Mouse (Mus musculus) liver, adult 2 months (tissue): Measurements from ENCODE around the gene Babam2. TPM values are rescaled to one million over a fixed set of nuclear protein-coding genes. Genes with fewer than 3 reads are reported as not detected.

Experiments
- DNase-seq: peaks from one replicate; pipeline ENCODE4 v3.0.0-alpha.2; 2011; ENCODE audit warnings: low read depth, low spot score; ENCODE audit errors: extremely low read depth
- H3K27ac ChIP-seq: fragments of 200-500 bp; replicated peaks from 2 replicates; pipeline ENCODE4 v1.5.1; 2012; ENCODE audit warnings: low read depth, mild to moderate bottlenecking, control low read depth, inconsistent platforms, low read length; ENCODE audit not compliant: insufficient read depth
- H3K27me3 ChIP-seq: fragments of 200-500 bp; 2 replicates; pipeline ENCODE4 v1.6.1; 2012; ENCODE audit warnings: mild to moderate bottlenecking, moderate library complexity, low read length, inconsistent platforms; ENCODE audit not compliant: control insufficient read depth, insufficient read depth
- H3K36me3 ChIP-seq: fragments of 200-500 bp; 2 replicates; pipeline ENCODE4 v1.6.1; 2012; ENCODE audit warnings: low read length, inconsistent platforms; ENCODE audit not compliant: control insufficient read depth, insufficient read depth
- H3K4me1 ChIP-seq: fragments of 200-500 bp; 2 replicates; pipeline ENCODE4 v1.6.1; 2011; ENCODE audit warnings: low read length; ENCODE audit not compliant: control insufficient read depth, insufficient read depth
- H3K4me3 ChIP-seq: fragments of 200-500 bp; 2 replicates; pipeline ENCODE4 v1.5.1; 2011; ENCODE audit warnings: low read depth, mild to moderate bottlenecking, control low read depth, low read length, moderate library complexity; ENCODE audit not compliant: insufficient read depth
- H3K79me2 ChIP-seq: fragments of 200-500 bp; 2 replicates; pipeline ENCODE4 v1.6.1; 2012; ENCODE audit warnings: inconsistent platforms, mild to moderate bottlenecking, low read length, moderate library complexity; ENCODE audit not compliant: control insufficient read depth, insufficient read depth
- H3K9ac ChIP-seq: fragments of 200-500 bp; 2 replicates; pipeline ENCODE4 v1.6.1; 2012; ENCODE audit warnings: low read depth, mild to moderate bottlenecking, control low read depth, inconsistent platforms, low read length
- CTCF ChIP-seq: fragments of 200-500 bp; IDR thresholded peaks from 2 replicates; pipeline ENCODE4 v1.5.1; 2011; ENCODE audit warnings: low read depth, low read length, control low read depth
- POLR2A ChIP-seq: fragments of 200-500 bp; IDR thresholded peaks from 2 replicates; pipeline ENCODE4 v1.6.1; 2011; ENCODE audit warnings: low read length, control low read depth; ENCODE audit not compliant: insufficient read depth; ENCODE audit errors: extremely low read depth
- WGBS: fragments of 180-500 bp; shearing (Covaris S2); methylation state at CpG from one replicate; pipeline ENCODE4 v1.1.7; 2018; 5-methylcytosine and 5-hydroxymethylcytosine counted together
- polyA plus RNA-seq: library from polyadenylated mRNA; depleted of rRNA; stranded (reverse); fragments of >200 nt; gene quantifications from 2 replicates; pipeline ENCODE4 v1.2.3, GENCODE M21; 2012
- total RNA-seq: library from RNA; depleted of rRNA; stranded (reverse); fragments of >200 nt; gene quantifications from 2 replicates; pipeline ENCODE4 v1.2.3, GENCODE M21; 2014

The Babam2 gene
- total and polyA plus RNA-seq, 2 experiments, result 18.9 to 20.1 TPM

- no peak overlapping the region for H3K4me3 ChIP-seq
- TF ChIP-seq POLR2A (no peak), CTCF (no peak)
- no peaks in the 10 kb centered on the region for H3K27me3 ChIP-seq
- no peak for DNase-seq
- H3K4me1 ChIP-seq, result no peaks in the 10 kb centered on the region
- no peaks in the 10 kb centered on the region; the same call in 1 of the 2 replicates for H3K79me2 ChIP-seq
- H3K36me3 ChIP-seq, result no peaks in the 10 kb centered on the region
- WGBS, result 40% methylated on average over 8 of the region's 8 CpGs
- H3K9ac ChIP-seq, result no peak overlapping the region
- H3K27ac ChIP-seq, result no peak overlapping the region
Observed at GRCm38 (mm10) chr5:31804751-31805150, 107.3 kb downstream of the Babam2 start.

GRCm38 (mm10) chr5:31807312-31807711 lies 109.8 kb downstream of the Babam2 start:
- H3K9ac ChIP-seq, result no peak overlapping the region
- H3K27me3 ChIP-seq, result no peaks in the 10 kb centered on the region
- H3K36me3 ChIP-seq, result no peaks in the 10 kb centered on the region
- no peak overlapping the region for H3K27ac ChIP-seq
- TF ChIP-seq CTCF (no peak), POLR2A (no peak)
- H3K4me1 ChIP-seq, result no peaks in the 10 kb centered on the region
- H3K4me3 ChIP-seq, result no peak overlapping the region
- DNase-seq, result no peak
- no peaks in the 10 kb centered on the region; the same call in 1 of the 2 replicates for H3K79me2 ChIP-seq
- 96% methylated on average over 6 of the region's 6 CpGs for WGBS

GRCm38 (mm10) chr5:31808271-31808670 lies 110.8 kb downstream of the Babam2 start:
- Histone ChIP-seq H3K4me1 (no peaks in the 10 kb centered on the region), H3K27me3 (no peaks in the 10 kb centered on the region), H3K27ac (no peak overlapping the region), H3K4me3 (no peak overlapping the region), H3K9ac (no peak overlapping the region), H3K79me2 (no peaks in the 10 kb centered on the region; the same call in 1 of the 2 replicates), H3K36me3 (no peaks in the 10 kb centered on the region)
- 52% methylated on average over 2 of the region's 2 CpGs for WGBS
- no peak for DNase-seq
- TF ChIP-seq CTCF (no peak), POLR2A (no peak)

- Histone ChIP-seq H3K27ac (no peak overlapping the region), H3K4me1 (no peaks in the 10 kb centered on the region), H3K4me3 (no peak overlapping the region), H3K36me3 (no peaks in the 10 kb centered on the region), H3K9ac (no peak overlapping the region), H3K79me2 (no peaks in the 10 kb centered on the region), H3K27me3 (no peaks in the 10 kb centered on the region)
- peak; percentile 34 for DNase-seq
- 68% methylated on average over 12 of the region's 12 CpGs for WGBS
- TF ChIP-seq POLR2A (no peak), CTCF (no peak)
Observed at GRCm38 (mm10) chr5:31810796-31811662, 113.5 kb downstream of the Babam2 start.

DNA sequence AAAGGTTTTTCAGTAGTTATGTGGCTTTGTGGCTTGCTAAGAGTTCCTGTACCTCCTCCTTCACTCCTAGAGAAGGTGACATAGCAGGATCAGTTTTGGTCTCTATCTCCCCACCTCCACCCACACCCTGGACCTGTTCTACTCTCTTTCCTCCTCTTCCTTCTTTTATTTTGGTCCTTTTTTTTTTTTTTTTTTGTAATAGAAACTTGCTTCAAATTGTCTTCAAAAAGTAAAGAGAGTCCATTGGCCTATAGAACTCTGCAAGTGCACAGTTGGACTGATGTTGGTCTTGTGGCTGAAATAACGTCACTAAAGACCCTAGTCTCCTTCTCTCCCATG lies 114.1 kb downstream of the Babam2 start:
- H3K36me3 ChIP-seq, result no peaks in the 10 kb centered on the region
- H3K4me3 ChIP-seq, result no peak overlapping the region
- H3K79me2 ChIP-seq, result no peaks in the 10 kb centered on the region
- no peak for TF ChIP-seq POLR2A
- TF ChIP-seq CTCF, result no peak
- DNase-seq, result no peak
- no peak overlapping the region for H3K27ac ChIP-seq
- no peaks in the 10 kb centered on the region for H3K27me3 ChIP-seq
- WGBS, result 98% methylated on average over 1 of the region's 1 CpGs
- no peaks in the 10 kb centered on the region for H3K4me1 ChIP-seq
- no peak overlapping the region for H3K9ac ChIP-seq

DNA sequence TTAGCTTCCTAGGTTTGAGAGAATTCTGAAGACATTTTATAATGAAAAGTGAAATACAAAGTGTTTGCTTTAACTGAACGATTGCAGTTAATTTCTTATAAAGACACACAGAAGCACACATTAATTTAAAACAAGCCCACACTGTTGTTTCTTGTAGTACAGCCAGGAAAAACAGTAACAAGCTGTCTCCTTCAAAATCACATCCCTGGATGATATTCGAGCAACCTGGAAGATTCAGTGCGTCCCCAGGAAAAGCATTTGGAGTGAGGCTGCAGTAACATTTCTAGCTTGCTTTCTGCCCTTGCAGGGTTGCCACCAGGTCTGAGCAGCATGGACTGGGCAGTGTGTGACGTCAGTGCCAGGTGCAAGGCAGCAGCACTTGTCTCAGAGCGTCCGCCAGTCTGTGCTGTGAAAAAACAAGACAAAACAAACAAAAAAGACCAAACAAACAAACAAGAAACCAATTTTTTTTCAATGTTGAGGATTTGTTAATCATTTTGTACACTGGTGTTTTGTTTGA lies 115.7 kb downstream of the Babam2 start:
- no peaks in the 10 kb centered on the region for H3K36me3 ChIP-seq
- no peak overlapping the region for H3K9ac ChIP-seq
- no peak for DNase-seq
- H3K27ac ChIP-seq, result no peak overlapping the region
- no peaks in the 10 kb centered on the region for H3K4me1 ChIP-seq
- no peak overlapping the region for H3K4me3 ChIP-seq
- WGBS, result 86% methylated on average over 6 of the region's 6 CpGs
- no peak for TF ChIP-seq POLR2A
- TF ChIP-seq CTCF, result no peak
- H3K79me2 ChIP-seq, result no peaks in the 10 kb centered on the region
- no peaks in the 10 kb centered on the region for H3K27me3 ChIP-seq
